Mouse (Mus musculus) cortical plate, adult 2 months (tissue): ENCODE measurements at regions not wholly inside any gene's neighbourhood (a gene's known extent, or its start where the extent isn't known, plus 50 kb on each side); places are given as distances from the start of the nearest gene placed in this dataset.
"Not testable (repeated sequence)": the region's sequence is repeated elsewhere in the genome, so short reads cannot be mapped to it uniquely, and the experiment has no call there.

Experiments used
- H3K27ac ChIP-seq: fragments of 200-500 bp; 2 replicates; pipeline ENCODE4 v1.5.1; 2012; ENCODE audit warnings: low read length, control low read depth, inconsistent platforms; ENCODE audit not compliant: insufficient read depth
- H3K4me1 ChIP-seq: fragments of 200-500 bp; 2 replicates; pipeline ENCODE4 v1.6.1; 2011; ENCODE audit warnings: low read length; ENCODE audit not compliant: control insufficient read depth, insufficient read depth
- H3K4me3 ChIP-seq: fragments of 200-500 bp; 2 replicates; pipeline ENCODE4 v1.5.1; 2011; ENCODE audit warnings: mild to moderate bottlenecking, low read length, control low read depth; ENCODE audit not compliant: insufficient read depth
- CTCF ChIP-seq: fragments of 200-500 bp; IDR thresholded peaks from 2 replicates; pipeline ENCODE4 v1.5.1; 2011; ENCODE audit warnings: mild to moderate bottlenecking, control low read depth, low read length; ENCODE audit not compliant: insufficient read depth; ENCODE audit errors: extremely low read depth
- POLR2A ChIP-seq: fragments of 200-500 bp; IDR thresholded peaks from 2 replicates; pipeline ENCODE4 v1.6.1; 2011; ENCODE audit warnings: mild to moderate bottlenecking, low read length, control low read depth; ENCODE audit not compliant: insufficient read depth; ENCODE audit errors: extremely low read depth

GRCm38 (mm10) chr6:31823616-31824015 lies 226.4 kb upstream of the 1700012A03Rik start:
- Histone ChIP-seq H3K4me3 (no peak overlapping the region), H3K27ac (no peak overlapping the region), H3K4me1 (no peaks in the 10 kb centered on the region)
- no peak for TF ChIP-seq CTCF
- no peak for TF ChIP-seq POLR2A

- no peaks in the 10 kb centered on the region for H3K4me1 ChIP-seq
- H3K27ac ChIP-seq = no peak overlapping the region
- TF ChIP-seq POLR2A = no peak
- TF ChIP-seq CTCF = no peak
- H3K4me3 ChIP-seq = no peak overlapping the region
These were observed 227.6 kb upstream of the 1700012A03Rik start for GRCm38 (mm10) chr6:31822186-31823085.

- no peak overlapping the region for H3K27ac ChIP-seq
- H3K4me1 ChIP-seq = no peaks in the 10 kb centered on the region
- H3K4me3 ChIP-seq = no peak overlapping the region
- TF ChIP-seq POLR2A = no peak
These were observed 228.4 kb upstream of the 1700012A03Rik start for GRCm38 (mm10) chr6:31821621-31822020.

- Histone ChIP-seq H3K27ac (no peak overlapping the region), H3K4me1 (no peaks in the 10 kb centered on the region), H3K4me3 (no peak overlapping the region)
- TF ChIP-seq POLR2A (no peak), CTCF (no peak)
These were observed 232.4 kb upstream of the 1700012A03Rik start for GRCm38 (mm10) chr6:31817640-31818039.

GRCm38 (mm10) chr6:31811890-31812289 lies 238.2 kb upstream of the 1700012A03Rik start:
- Histone ChIP-seq H3K4me3 (no peak overlapping the region), H3K27ac (no peak overlapping the region), H3K4me1 (no peaks in the 10 kb centered on the region; the same call in 1 of the 2 replicates)
- no peak for TF ChIP-seq CTCF
- TF ChIP-seq POLR2A = no peak

- H3K4me1 ChIP-seq = no peaks in the 10 kb centered on the region; the same call in 1 of the 2 replicates
- no peak overlapping the region for H3K4me3 ChIP-seq
- H3K27ac ChIP-seq = no peak overlapping the region
- TF ChIP-seq POLR2A = no peak
- TF ChIP-seq CTCF = no peak
These were observed 239.2 kb upstream of the 1700012A03Rik start for GRCm38 (mm10) chr6:31810602-31811512.

- H3K4me1 ChIP-seq, H3K4me3 ChIP-seq, H3K27ac ChIP-seq: not testable (repeated sequence)
These were observed 240.7 kb upstream of the Podxl start for GRCm38 (mm10) chr6:31804468-31804867.

- H3K4me3 ChIP-seq, H3K27ac ChIP-seq, H3K4me1 ChIP-seq: not testable (repeated sequence)
These were observed 239.4 kb upstream of the Podxl start for GRCm38 (mm10) chr6:31803222-31803621.

- Histone ChIP-seq H3K27ac (no peak overlapping the region), H3K4me3 (no peak overlapping the region), H3K4me1 (no peaks in the 10 kb centered on the region)
- no peak for TF ChIP-seq POLR2A
- TF ChIP-seq CTCF = no peak
These were observed 227.8 kb upstream of the Podxl start for GRCm38 (mm10) chr6:31791547-31791946.

- Histone ChIP-seq H3K4me1 (no peaks in the 10 kb centered on the region), H3K4me3 (no peak overlapping the region), H3K27ac (no peak overlapping the region)
- TF ChIP-seq CTCF = no peak
- TF ChIP-seq POLR2A = no peak
These were observed 227.1 kb upstream of the Podxl start for GRCm38 (mm10) chr6:31790906-31791305.
